Mouse (Mus musculus) hematopoietic stem cell, adult 5-6 weeks (primary cell): ENCODE data around the gene Kat2a. TPM values are rescaled to one million over a fixed set of nuclear protein-coding genes. Genes with fewer than 3 reads are reported as not detected.
"Not testable (repeated sequence)": the region's sequence is repeated elsewhere in the genome, so short reads cannot be mapped to it uniquely, and the experiment has no call there.

ENCODE experiments used
- ATAC-seq, 2 experiments: fragments of 125-278 bp in 1 of 2; replicated peaks in 1 of 2; 2 replicates each; pipeline ENCODE4 v1.8.0; 2016 to 2017; ENCODE audit warnings: inconsistent platforms in 2 of 2, mild to moderate bottlenecking in 2 of 2, moderate number of reproducible peaks in 2 of 2, low read depth in 1 of 2, moderate TSS enrichment in 1 of 2; ENCODE audit not compliant: low FRiP score in 2 of 2, poor library complexity in 2 of 2, severe bottlenecking in 2 of 2, insufficient read depth in 1 of 2, low TSS enrichment in 1 of 2
- total RNA-seq: library from RNA; stranded (forward); fragments of 172-1452, 232-1000 nt; gene quantifications from 2 replicates; pipeline ENCODE4 v1.2.3, GENCODE M21; 2017

The Kat2a gene
- total RNA-seq, 1 experiment from 2014 or later = 26.1 TPM

- no peak for ATAC-seq
These were observed 14.3 kb downstream of the Kat2a start for GRCm38 (mm10) chr11:100697921-100698320.

- ATAC-seq = peak; percentile 40 to 78; a peak in 3 of 4 replicates
These were observed 17.3 kb downstream of the Kat2a start for GRCm38 (mm10) chr11:100694926-100695325.

- no peak for ATAC-seq
These were observed 19.1 kb downstream of the Kat2a start for GRCm38 (mm10) chr11:100693154-100693553.

GRCm38 (mm10) chr11:100692164-100692616 is 20.1 kb downstream of the Kat2a start, which contains the start of gene Zfp385c:
TSS of gene Zfp385c (minus strand) at chr11:100692455.
- 0 out of 4 replicates have a peak, but pooled peaks of 1 of the 2 experiments have one; percentile 25 for ATAC-seq

GRCm38 (mm10) chr11:100690389-100690788 is 21.9 kb downstream of the Kat2a start:
- no peak for ATAC-seq

GRCm38 (mm10) chr11:100688443-100688842 is 23.8 kb downstream of the Kat2a start:
- no peak for ATAC-seq

GRCm38 (mm10) chr11:100687265-100687664 is 25.0 kb downstream of the Kat2a start:
- no peak for ATAC-seq

- no peak for ATAC-seq
These were observed 26.9 kb downstream of the Kat2a start for GRCm38 (mm10) chr11:100685371-100685770.

GRCm38 (mm10) chr11:100684084-100684483 is 28.2 kb downstream of the Kat2a start:
- no peak for ATAC-seq

GRCm38 (mm10) chr11:100682526-100682925 is 29.7 kb downstream of the Kat2a start:
- ATAC-seq = no peak

GRCm38 (mm10) chr11:100681826-100682225 is 30.4 kb downstream of the Kat2a start:
- no peak for ATAC-seq

- ATAC-seq = no peak
These were observed 34.5 kb downstream of the Kat2a start for GRCm38 (mm10) chr11:100677810-100678209.

GRCm38 (mm10) chr11:100673169-100673568 is 39.1 kb downstream of the Kat2a start:
- peak in 1 of 2 experiments; percentile 29; a peak in 1 of 4 replicates for ATAC-seq

- ATAC-seq = no peak
These were observed 40.3 kb downstream of the Kat2a start for GRCm38 (mm10) chr11:100671956-100672355.

GRCm38 (mm10) chr11:100671049-100671448 is 41.2 kb downstream of the Kat2a start:
- no peak for ATAC-seq

GRCm38 (mm10) chr11:100659806-100660205 is 52.5 kb downstream of the Kat2a start:
- no peak for ATAC-seq

- 0 out of 4 replicates have a peak, but pooled peaks of 1 of the 2 experiments have one; percentile 18 for ATAC-seq
These were observed 55.8 kb downstream of the Kat2a start for GRCm38 (mm10) chr11:100656458-100656857.

GRCm38 (mm10) chr11:100655589-100655988 is 56.7 kb downstream of the Kat2a start:
- not testable (repeated sequence) for ATAC-seq
